Mouse (Mus musculus): ENCODE measurements at regions not wholly inside any gene's neighbourhood (a gene's known extent, or its start where the extent isn't known, plus 50 kb on each side); places are given as distances from the start of the nearest gene placed in this dataset.
A peak's percentile ranks its signal among the peaks of the same experiment; 100 is the strongest.

DNA sequence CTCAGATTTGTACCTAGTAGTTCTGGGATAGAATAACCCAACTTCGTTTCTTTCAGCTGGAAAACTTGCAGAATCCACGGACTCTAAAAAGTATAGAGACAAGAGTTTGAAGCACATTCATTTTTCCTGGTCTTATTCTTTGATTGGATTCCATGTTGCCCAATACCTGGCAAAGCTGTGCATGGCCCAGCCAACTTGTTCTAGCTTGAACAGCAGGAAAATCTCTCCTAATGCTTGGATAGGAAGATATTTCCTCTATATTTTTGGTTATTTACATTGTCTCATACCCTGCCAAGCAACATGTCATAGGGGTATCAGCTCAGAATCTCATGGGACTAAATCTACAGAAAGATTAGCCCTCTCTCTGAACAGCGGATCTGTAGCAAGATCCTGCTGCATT, 492.3 kb upstream of the Kif2a start:
- no peak for DNase-seq (ENCODE audit: low read depth)
- TF ChIP-seq POLR2A (IDR thresholded peaks at IDR 0.05; ENCODE audit: borderline replicate concordance, extremely low read depth, insufficient read depth, insufficient read length, poor library complexity, severe bottlenecking) (no peak), CTCF (IDR thresholded peaks at IDR 0.05; ENCODE audit: borderline replicate concordance, extremely low read depth, insufficient read depth, insufficient read length) (no peak)

DNA sequence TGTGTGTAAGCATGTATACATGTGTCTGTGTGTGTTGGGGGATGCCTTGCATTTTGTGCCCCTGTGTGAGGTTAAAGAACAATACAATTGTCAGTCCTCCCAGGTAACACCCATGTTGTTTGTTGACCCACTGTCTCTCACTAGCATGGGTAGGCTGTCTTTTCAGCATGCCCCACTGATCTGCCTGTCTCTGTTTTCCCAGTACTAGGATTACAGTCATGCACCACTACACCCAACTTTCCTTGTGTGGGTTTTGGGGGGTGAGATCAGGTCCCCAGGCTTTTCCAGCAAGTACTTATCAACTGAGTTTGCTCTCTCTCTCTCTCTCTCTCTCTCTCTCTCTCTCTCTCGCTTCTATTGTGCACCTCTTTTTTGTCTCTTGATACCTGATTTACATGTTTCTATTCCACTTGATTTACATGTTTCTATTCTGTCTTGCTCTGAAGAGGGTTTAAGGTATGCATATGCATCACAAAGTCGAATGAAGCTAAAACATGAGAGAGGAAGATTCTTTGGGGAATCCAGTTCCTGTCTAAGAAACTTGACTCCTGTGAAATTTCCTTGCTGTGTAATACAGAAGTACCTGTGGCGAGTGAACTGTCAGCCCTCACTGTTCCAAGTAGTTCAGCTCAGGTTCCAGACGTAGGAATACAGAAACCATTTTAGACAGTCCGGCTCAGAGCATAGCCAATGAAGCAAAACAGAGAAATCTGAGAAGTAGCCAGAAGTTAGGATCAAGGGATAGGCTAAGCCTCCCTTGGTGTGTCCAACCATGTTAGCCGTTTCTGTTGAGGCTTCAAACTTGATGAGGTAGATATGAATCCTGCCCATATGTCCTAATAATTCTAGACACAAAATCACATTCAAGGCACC, 491.6 kb upstream of the Kif2a start:
- TF ChIP-seq CTCF (IDR thresholded peaks at IDR 0.05; ENCODE audit: borderline replicate concordance, extremely low read depth, insufficient read depth, insufficient read length) (no peak), POLR2A (IDR thresholded peaks at IDR 0.05; ENCODE audit: borderline replicate concordance, extremely low read depth, insufficient read depth, insufficient read length, poor library complexity, severe bottlenecking) (no peak)
- DNase-seq (ENCODE audit: low read depth), result no peak

DNA sequence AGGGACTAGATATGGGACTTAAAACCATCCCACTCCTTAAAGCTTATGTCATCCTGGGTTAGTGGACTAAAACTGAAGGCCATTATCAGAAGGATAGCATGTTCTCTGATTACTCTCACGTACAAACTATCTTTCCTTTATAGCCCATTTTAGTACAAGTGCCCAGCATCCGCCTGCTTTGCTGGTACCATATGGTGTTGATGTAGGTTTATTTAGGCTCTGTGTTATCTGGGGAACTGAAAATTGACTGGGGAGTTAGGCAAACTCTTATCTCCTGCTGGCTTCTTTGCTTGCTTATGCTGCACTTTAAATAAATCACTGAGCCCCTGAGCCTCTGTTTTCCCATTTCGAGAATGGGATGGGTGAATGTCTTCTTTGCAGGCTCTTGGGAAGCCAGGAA, 485.4 kb upstream of the Kif2a start:
- no peak for TF ChIP-seq CTCF (IDR thresholded peaks at IDR 0.05; ENCODE audit: borderline replicate concordance, extremely low read depth, insufficient read depth, insufficient read length)
- no peak for TF ChIP-seq POLR2A (IDR thresholded peaks at IDR 0.05; ENCODE audit: borderline replicate concordance, extremely low read depth, insufficient read depth, insufficient read length, poor library complexity, severe bottlenecking)
- DNase-seq (ENCODE audit: low read depth), result no peak

DNA sequence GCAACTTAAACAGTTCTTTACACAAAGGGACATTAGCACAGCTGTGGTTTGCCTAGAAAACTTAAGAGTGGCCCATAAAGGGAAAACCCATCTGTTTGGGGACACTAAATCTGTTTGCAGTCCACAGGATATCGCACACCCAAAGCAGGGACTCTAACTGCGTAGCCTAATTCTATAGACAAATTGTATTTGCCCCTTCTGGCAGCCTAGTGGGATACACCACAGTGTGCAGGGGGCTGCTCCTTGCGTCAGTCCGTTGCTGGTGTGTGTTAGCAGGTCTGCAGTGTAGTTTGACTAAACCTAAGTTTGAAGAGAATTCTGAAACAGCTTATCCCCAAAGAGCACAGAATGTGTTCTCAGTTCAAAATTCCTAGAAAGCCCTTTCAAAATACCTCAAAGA, 484.9 kb upstream of the Kif2a start:
- no peak for TF ChIP-seq CTCF (IDR thresholded peaks at IDR 0.05; ENCODE audit: borderline replicate concordance, extremely low read depth, insufficient read depth, insufficient read length)
- TF ChIP-seq POLR2A (IDR thresholded peaks at IDR 0.05; ENCODE audit: borderline replicate concordance, extremely low read depth, insufficient read depth, insufficient read length, poor library complexity, severe bottlenecking), result no peak
- no peak for DNase-seq (ENCODE audit: low read depth)

DNA sequence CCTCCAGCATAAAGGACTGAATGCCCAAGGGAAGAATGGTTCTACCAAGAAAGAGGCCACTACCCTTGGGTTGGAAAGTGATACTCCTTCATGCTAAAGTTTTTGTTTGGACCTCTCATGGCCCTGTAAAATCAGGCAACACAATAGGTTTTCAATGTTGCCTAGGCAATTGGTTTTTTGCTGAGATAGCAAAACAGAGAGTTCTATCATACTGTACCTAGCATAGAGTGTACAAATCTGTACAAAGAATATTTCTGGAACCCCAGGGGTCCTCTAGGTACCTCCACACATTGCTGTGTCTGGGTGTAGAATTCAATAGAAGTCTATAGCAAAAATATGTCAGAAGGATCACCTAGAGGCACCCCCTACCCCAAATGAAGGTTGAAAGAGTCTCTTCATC, 483.4 kb upstream of the Kif2a start:
- no peak for DNase-seq (ENCODE audit: low read depth)
- TF ChIP-seq POLR2A (IDR thresholded peaks at IDR 0.05; ENCODE audit: borderline replicate concordance, extremely low read depth, insufficient read depth, insufficient read length, poor library complexity, severe bottlenecking) (no peak), CTCF (IDR thresholded peaks at IDR 0.05; ENCODE audit: borderline replicate concordance, extremely low read depth, insufficient read depth, insufficient read length) (no peak)

DNA sequence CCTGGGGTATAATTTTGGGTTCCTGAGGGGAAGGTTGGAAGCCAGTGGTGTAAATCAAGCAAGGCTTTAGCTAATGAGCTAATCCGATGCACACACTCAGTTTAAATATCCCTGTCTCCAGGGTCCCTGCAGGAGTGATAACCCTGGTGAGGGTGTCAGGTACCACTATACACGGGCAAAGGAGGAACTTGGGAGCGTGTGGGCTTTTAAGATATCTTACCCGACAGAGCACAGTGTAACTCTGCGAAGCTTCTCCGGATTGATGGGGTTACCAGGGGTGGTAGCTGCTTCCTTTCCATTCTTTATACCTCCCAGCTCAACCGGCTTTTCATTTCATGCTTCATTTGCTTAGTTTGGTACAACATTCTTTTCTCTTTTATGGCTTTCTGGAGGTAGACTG, 480.3 kb upstream of the Kif2a start:
- DNase-seq (ENCODE audit: low read depth), result no peak
- TF ChIP-seq POLR2A (IDR thresholded peaks at IDR 0.05; ENCODE audit: borderline replicate concordance, extremely low read depth, insufficient read depth, insufficient read length, poor library complexity, severe bottlenecking) (no peak), CTCF (IDR thresholded peaks at IDR 0.05; ENCODE audit: borderline replicate concordance, extremely low read depth, insufficient read depth, insufficient read length) (no peak)

DNA sequence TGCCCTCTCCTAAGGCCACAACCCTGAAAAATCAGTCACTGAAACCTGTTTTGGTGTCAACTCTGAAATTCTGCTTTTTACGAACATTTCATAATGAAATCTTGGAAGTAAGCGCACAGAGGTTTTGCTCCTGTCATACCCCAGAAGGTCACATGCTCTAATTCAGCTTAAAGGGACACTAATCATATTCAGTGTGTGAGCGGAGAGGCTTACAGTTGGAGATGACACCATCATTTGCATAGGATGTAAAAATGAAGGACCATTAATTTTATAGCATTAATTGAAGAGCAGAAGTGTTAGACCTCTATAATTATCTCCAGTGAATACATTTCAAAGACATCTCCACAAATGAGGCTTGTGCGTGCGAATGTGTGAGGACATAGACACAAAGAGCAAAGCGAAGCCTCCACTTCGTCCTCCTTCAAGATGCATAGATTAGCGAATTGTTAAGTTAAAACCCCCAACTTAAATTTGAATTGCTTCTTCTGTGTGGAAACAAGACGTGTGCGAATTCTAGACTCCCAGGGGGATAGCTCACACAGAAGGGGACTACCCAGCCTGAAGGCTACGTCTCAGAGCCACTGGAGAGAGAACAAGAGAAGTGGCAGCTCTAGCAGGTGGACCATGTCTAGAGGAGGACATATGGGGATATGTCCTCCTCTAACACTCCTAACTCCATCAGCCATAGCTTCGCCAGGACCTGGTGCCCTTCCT, 479.0 kb upstream of the Kif2a start:
- peak; percentile 57 for DNase-seq (ENCODE audit: low read depth)
- TF ChIP-seq POLR2A (IDR thresholded peaks at IDR 0.05; ENCODE audit: borderline replicate concordance, extremely low read depth, insufficient read depth, insufficient read length, poor library complexity, severe bottlenecking), result no peak

DNA sequence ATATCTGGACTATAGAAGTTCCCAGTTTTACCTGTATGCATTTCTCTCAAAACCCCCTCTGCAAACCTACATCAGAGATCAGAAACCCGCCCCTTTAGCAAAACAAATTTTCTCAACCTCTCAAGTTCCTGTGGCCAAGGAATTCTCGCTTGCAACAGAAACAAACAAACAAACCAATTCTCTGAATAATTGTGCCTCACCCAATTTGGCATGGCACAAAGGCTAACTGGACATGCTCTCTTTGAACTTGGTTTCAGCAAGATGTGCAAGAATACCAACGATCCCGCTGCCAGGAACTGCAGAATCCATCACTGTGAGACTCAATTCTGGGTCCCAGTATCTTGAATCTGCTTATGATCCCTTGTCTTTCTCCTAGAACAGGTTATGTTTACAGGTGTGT, 477.4 kb upstream of the Kif2a start:
- DNase-seq (ENCODE audit: low read depth), result no peak
- TF ChIP-seq CTCF (IDR thresholded peaks at IDR 0.05; ENCODE audit: borderline replicate concordance, extremely low read depth, insufficient read depth, insufficient read length) (no peak), POLR2A (IDR thresholded peaks at IDR 0.05; ENCODE audit: borderline replicate concordance, extremely low read depth, insufficient read depth, insufficient read length, poor library complexity, severe bottlenecking) (no peak)

DNA sequence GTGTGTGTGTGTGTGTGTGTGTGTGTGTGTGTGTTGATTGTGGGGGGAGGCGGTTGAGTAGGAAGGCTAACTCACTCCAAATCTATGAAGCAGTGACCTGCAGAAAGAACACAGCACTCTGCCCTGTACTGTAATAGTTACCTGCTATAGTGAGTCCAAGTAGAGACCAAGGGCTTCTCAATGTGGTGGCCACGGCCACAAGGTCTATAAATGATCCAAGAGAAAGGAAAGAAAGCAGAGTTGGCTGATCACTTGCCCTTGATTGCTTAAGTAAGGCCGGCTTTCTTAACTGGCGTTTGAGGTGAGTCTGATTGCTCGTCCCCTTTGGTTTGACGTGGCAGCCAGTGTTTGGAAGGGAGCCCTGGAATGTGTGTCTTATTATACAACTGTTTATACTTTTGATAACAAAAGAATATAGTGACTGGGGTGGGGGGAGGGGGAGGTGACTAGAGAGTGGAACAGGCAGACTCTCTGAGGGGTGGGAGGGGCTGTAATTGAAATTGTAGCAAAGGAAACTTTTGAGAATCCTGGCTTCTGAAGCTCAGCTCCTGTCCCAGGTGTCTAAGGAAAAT, 473.3 kb upstream of the Kif2a start:
- no peak for DNase-seq (ENCODE audit: low read depth)
- TF ChIP-seq POLR2A (IDR thresholded peaks at IDR 0.05; ENCODE audit: borderline replicate concordance, extremely low read depth, insufficient read depth, insufficient read length, poor library complexity, severe bottlenecking) (no peak), CTCF (IDR thresholded peaks at IDR 0.05; ENCODE audit: borderline replicate concordance, extremely low read depth, insufficient read depth, insufficient read length) (no peak)

DNA sequence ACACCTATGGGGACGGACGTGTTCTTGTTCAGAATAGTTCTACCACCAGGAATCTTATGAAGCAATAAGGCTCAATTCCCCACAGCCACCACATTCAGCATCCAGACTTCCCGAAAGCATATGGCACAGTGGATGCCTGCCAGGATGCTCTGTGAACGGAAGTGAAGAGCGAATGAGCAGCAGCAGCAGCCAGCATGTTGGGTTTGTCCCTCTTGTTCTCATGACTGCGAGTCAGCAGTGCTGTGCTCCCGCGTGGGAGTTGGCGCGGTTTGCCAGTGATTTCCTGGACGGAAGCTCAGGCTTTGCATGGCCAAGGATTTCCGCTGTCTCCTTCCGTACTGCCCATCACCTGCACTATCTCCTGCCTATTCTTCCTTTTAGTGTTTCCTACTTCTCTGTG, 471.8 kb upstream of the Kif2a start:
- DNase-seq (ENCODE audit: low read depth), result peak; percentile 93
- no peak for TF ChIP-seq CTCF (IDR thresholded peaks at IDR 0.05; ENCODE audit: borderline replicate concordance, extremely low read depth, insufficient read depth, insufficient read length)
- no peak for TF ChIP-seq POLR2A (IDR thresholded peaks at IDR 0.05; ENCODE audit: borderline replicate concordance, extremely low read depth, insufficient read depth, insufficient read length, poor library complexity, severe bottlenecking)

DNA sequence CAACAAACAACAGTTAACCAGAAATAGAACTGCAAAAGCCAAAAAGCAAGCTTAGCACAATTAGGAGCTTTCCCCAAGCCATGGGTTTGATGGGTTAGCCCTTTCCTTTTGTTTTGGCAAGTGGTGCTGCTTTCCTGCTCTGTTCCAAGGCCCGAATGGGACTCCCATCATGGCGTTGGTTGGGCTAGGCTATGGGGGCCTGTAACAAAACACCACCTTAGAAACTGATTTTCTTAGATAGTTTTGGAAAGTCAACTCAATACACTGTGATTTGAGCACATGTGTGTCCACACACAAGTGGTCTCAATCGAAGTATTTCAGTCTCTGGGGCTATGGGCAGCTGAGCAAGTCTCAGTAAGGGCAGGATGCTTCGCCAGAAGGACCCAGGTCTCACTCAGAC, 470.5 kb upstream of the Kif2a start:
- no peak for DNase-seq (ENCODE audit: low read depth)
- TF ChIP-seq POLR2A (IDR thresholded peaks at IDR 0.05; ENCODE audit: borderline replicate concordance, extremely low read depth, insufficient read depth, insufficient read length, poor library complexity, severe bottlenecking) (no peak), CTCF (IDR thresholded peaks at IDR 0.05; ENCODE audit: borderline replicate concordance, extremely low read depth, insufficient read depth, insufficient read length) (no peak)

All from brain, embryonic 14.5 days (tissue).